ENCODE assay signal across 27 mouse cellular contexts in the genomic region with DNA sequence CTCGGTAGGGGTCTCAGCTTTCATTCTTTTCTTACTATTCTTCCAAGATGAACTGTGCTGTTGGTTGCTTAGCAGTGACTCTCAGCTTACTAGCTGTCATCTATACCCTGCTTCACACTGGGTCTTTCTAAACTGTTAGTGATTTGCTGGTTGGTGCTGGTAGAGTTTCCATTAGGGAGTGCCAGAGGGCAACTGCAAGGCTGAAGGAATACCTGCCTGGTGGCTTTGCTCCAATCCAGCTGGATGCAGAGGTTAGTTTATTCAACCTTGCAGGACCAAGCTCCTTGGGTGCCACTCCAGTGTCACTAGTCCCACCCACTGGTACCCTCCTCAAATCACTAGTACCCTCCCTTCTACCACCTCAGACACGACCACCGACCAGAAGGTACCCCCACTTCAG.
DNase-seq lines count a peak whose midpoint lies in the region; ATAC-seq and TF ChIP-seq lines count a peak whose summit lies in the region.
"Had no signal": no experiment of that assay in that cellular context is flagged by ENCODE, and none has a peak within 500 bp of the region (broad histone marks: within the 10 kb centered on the region; RNA-seq: fewer than 3 reads in every experiment).

No protein-coding gene starts in this region.

- WGBS in heart, adult 2 months = 96% methylated on average over 3 of the region's 3 CpGs
- WGBS in heart, embryonic 11.5 days (ENCODE audit: insufficient replicate concordance) = 96% methylated on average over 3 of the region's 3 CpGs
- 86% methylated on average over 3 of the region's 3 CpGs for WGBS in kidney, adult 2 months
- 89% methylated on average over 3 of the region's 3 CpGs for WGBS in kidney, embryonic 15.5 days

- DNase-seq in heart, adult 2 months = no peak
- peak; percentile 74 for DNase-seq in kidney, adult 2 months
- peak; percentile 33 to 57 for DNase-seq in kidney, adult 8-10 months
- DNase-seq in kidney, postnatal 14 days = peak; percentile 49
- no peak for DNase-seq in right cerebral cortex, postnatal 14 days
- DNase-seq: adrenal gland, adult 8-10 months; B cell, adult 2 months; cerebellum, adult 9-10 months; gastrocnemius, postnatal 14 days; layer of hippocampus, adult 9-11 months; lung, embryonic 14.5 days; lung, postnatal 4 days; retina, postnatal 1 day; thymus, postnatal 14 days had no signal

- no peak overlapping the region for H3K4me2 ChIP-seq in heart, embryonic 11.5 days
- no peak overlapping the region for H3K4me2 ChIP-seq in kidney, embryonic 15.5 days
- H3K4me2 ChIP-seq: embryonic facial prominence, embryonic 15.5 days; limb, embryonic 13.5 days; lung, embryonic 14.5 days; neural tube, embryonic 13.5 days had no signal

- peak; percentile 48 for TF ChIP-seq CTCF in heart, adult 2 months (IDR thresholded peaks at IDR 0.05)
- no peak for TF ChIP-seq CTCF in kidney, adult 2 months (conservative IDR thresholded peaks at IDR 0.05; ENCODE audit: insufficient read depth, insufficient read length, low read depth, low read length)

- peaks cover 2% of the 10 kb centered on the region; the same call in 1 of the 2 replicates for H3K79me2 ChIP-seq in heart, adult 2 months (replicated peaks; ENCODE audit: control insufficient read depth, insufficient read depth, low read length)

- peaks cover 4% of the 10 kb centered on the region; the same call in 1 of the 2 replicates for H3K4me1 ChIP-seq in heart, adult 2 months (ENCODE audit: control insufficient read depth, insufficient read depth, low read length)
- peaks cover 4% of the 10 kb centered on the region for H3K4me1 ChIP-seq in heart, embryonic 11.5 days (ENCODE audit: control insufficient read depth, insufficient read depth, low read length)
- H3K4me1 ChIP-seq in kidney, adult 2 months (ENCODE audit: control insufficient read depth, insufficient read depth, low read length) = peaks cover 17% of the 10 kb centered on the region
- H3K4me1 ChIP-seq in kidney, embryonic 15.5 days = peaks cover 15% of the 10 kb centered on the region; the same call in 1 of the 2 replicates
- H3K4me1 ChIP-seq: embryonic facial prominence, embryonic 15.5 days had no signal

- no peak for TF ChIP-seq EP300 in heart, adult 2 months (IDR thresholded peaks at IDR 0.05; ENCODE audit: insufficient read depth, low read depth, low read length)

- ATAC-seq in heart, embryonic 11.5 days (replicated peaks; ENCODE audit: insufficient number of reproducible peaks, low FRiP score, low TSS enrichment) = no peak
- no peak for ATAC-seq in kidney, embryonic 15.5 days (replicated peaks; ENCODE audit: low FRiP score)
- ATAC-seq: forebrain, embryonic 14.5 days; intestine, postnatal 0 days; midbrain, embryonic 16.5 days had no signal

- H3K9ac ChIP-seq in heart, adult 2 months (ENCODE audit: low read depth, low read length) = no peak overlapping the region
- H3K9ac ChIP-seq in heart, embryonic 11.5 days (ENCODE audit: low read depth, low read length) = no peak overlapping the region
- H3K9ac ChIP-seq in kidney, embryonic 15.5 days = no peak overlapping the region
- H3K9ac ChIP-seq: embryonic facial prominence, embryonic 15.5 days; limb, embryonic 13.5 days; liver, embryonic 14.5 days; lung, embryonic 14.5 days; neural tube, embryonic 13.5 days had no signal

- no peak for TF ChIP-seq POLR2A in heart, adult 2 months (IDR thresholded peaks at IDR 0.05; ENCODE audit: insufficient read depth, low read depth, low read length)
- no peak for TF ChIP-seq POLR2A in kidney, adult 2 months (IDR thresholded peaks at IDR 0.05; ENCODE audit: low read depth, low read length)

- no peak overlapping the region for H3K4me3 ChIP-seq in heart, adult 2 months
- H3K4me3 ChIP-seq in heart, embryonic 11.5 days (ENCODE audit: low read depth, low read length) = no peak overlapping the region
- H3K4me3 ChIP-seq in kidney, adult 2 months (ENCODE audit: insufficient read depth, low read depth, low read length) = no peak overlapping the region
- H3K4me3 ChIP-seq in kidney, embryonic 15.5 days (replicated peaks) = no peak overlapping the region
- H3K4me3 ChIP-seq: embryonic facial prominence, embryonic 15.5 days; hindbrain, embryonic 10.5 days; limb, embryonic 13.5 days; myocyte; neural tube, embryonic 13.5 days had no signal

- no peak overlapping the region for H3K27ac ChIP-seq in heart, adult 2 months
- no peak overlapping the region for H3K27ac ChIP-seq in heart, embryonic 11.5 days (ENCODE audit: low read depth, low read length)
- peak overlapping the region; percentile 42; the same call in 1 of the 2 replicates for H3K27ac ChIP-seq in kidney, adult 2 months (ENCODE audit: insufficient read depth, low read depth, low read length)
- no peak overlapping the region for H3K27ac ChIP-seq in kidney, embryonic 15.5 days
- H3K27ac ChIP-seq: embryonic facial prominence, embryonic 15.5 days; hindbrain, embryonic 10.5 days; limb, embryonic 13.5 days; liver, embryonic 14.5 days; neural tube, embryonic 13.5 days had no signal

- intact Hi-C loops in heart, adult 2 months (cut with DNase I) = no loop called here

- H3K36me3 ChIP-seq in heart, adult 2 months (ENCODE audit: control insufficient read depth, insufficient read depth, low read length) = peaks cover 3% of the 10 kb centered on the region
- H3K36me3 ChIP-seq in heart, embryonic 11.5 days (ENCODE audit: control insufficient read depth, insufficient read depth, low read length) = no peaks in the 10 kb centered on the region
- H3K36me3 ChIP-seq in kidney, adult 2 months (ENCODE audit: control insufficient read depth, insufficient read depth, low read length) = no peaks in the 10 kb centered on the region
- H3K36me3 ChIP-seq in kidney, embryonic 15.5 days = no peaks in the 10 kb centered on the region
- H3K36me3 ChIP-seq: embryonic facial prominence, embryonic 15.5 days; hindbrain, embryonic 10.5 days; limb, embryonic 13.5 days; neural tube, embryonic 13.5 days had no signal

- no peaks in the 10 kb centered on the region for H3K9me3 ChIP-seq in heart, embryonic 11.5 days (replicated peaks; ENCODE audit: control insufficient read depth, low read length)
- H3K9me3 ChIP-seq in kidney, embryonic 15.5 days (replicated peaks) = no peaks in the 10 kb centered on the region
- H3K9me3 ChIP-seq: embryonic facial prominence, embryonic 15.5 days; G1E; hindbrain, embryonic 10.5 days; limb, embryonic 13.5 days; neural tube, embryonic 13.5 days had no signal

- no peaks in the 10 kb centered on the region for H3K27me3 ChIP-seq in heart, adult 2 months (ENCODE audit: control insufficient read depth, insufficient read depth, low read length)
- H3K27me3 ChIP-seq in heart, embryonic 11.5 days (ENCODE audit: control insufficient read depth, insufficient read depth, low read length) = no peaks in the 10 kb centered on the region
- H3K27me3 ChIP-seq in kidney, adult 2 months (replicated peaks; ENCODE audit: control insufficient read depth, insufficient read depth, low read length) = no peaks in the 10 kb centered on the region
- H3K27me3 ChIP-seq in kidney, embryonic 15.5 days = no peaks in the 10 kb centered on the region
- H3K27me3 ChIP-seq: CH12.LX; embryonic facial prominence, embryonic 15.5 days; limb, embryonic 13.5 days; neural tube, embryonic 13.5 days had no signal

Comparison
In these comparisons a context has a peak if more than half of its experiments do, and no peak if none do; other contexts are left out.
1. DNase-seq: peak in kidney, adult 2 months (single experiment), kidney, adult 8-10 months (2 of 2) and kidney, postnatal 14 days (single experiment); none in heart, adult 2 months (0 of 2) and right cerebral cortex, postnatal 14 days (single experiment).